Comparison of ENCODE assay signal across 8 mouse cellular contexts in the genomic region with DNA sequence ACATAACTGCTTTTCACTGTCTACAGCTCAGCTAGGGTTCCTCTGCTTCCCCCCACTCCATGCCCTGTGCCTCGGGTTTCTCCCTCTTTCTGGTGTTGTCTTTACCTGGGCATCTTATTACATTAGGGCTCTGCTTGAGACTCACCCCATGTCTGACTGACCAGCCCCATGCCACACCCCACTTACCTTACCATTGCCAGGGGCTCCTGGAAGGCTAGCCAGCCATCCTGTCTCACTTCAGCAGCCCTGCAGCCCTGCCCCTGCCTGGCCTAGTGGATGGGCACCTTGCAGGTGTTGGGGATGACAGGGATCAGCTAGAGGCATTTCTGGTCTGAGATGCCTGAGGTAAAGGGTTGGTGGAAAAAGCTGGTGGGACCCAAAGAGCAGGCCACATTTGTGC. TPM values are rescaled to one million over a fixed set of nuclear protein-coding genes. Genes with fewer than 3 reads are reported as not detected.
A peak's percentile ranks its signal among the peaks of the same experiment; 100 is the strongest.
DNase-seq lines count a peak whose midpoint lies in the region; ATAC-seq and TF ChIP-seq lines count a peak whose summit lies in the region.

No protein-coding gene starts in this region.

- H3K4me3 ChIP-seq in layer of hippocampus, adult 2 months, result peak overlapping the region; percentile 60
- H3K4me3 ChIP-seq in embryonic facial prominence, embryonic 13.5 days, result peak overlapping the region; percentile 63
- H3K4me3 ChIP-seq in intestine, embryonic 14.5 days (ENCODE audit: low read depth, low read length), result no peak overlapping the region
- peak overlapping the region; percentile 64 for H3K4me3 ChIP-seq in midbrain, postnatal 0 days (ENCODE audit: low read depth, low read length)

- peak overlapping the region; percentile 85 for H3K4me2 ChIP-seq in embryonic facial prominence, embryonic 13.5 days
- H3K4me2 ChIP-seq in intestine, embryonic 14.5 days (ENCODE audit: low read length), result peak overlapping the region; percentile 69
- peak overlapping the region; percentile 65 for H3K4me2 ChIP-seq in midbrain, postnatal 0 days (ENCODE audit: low read depth, low read length, poor library complexity, severe bottlenecking)

- 13% methylated on average over 1 of the region's 1 CpGs for WGBS in embryonic facial prominence, embryonic 13.5 days
- WGBS in intestine, embryonic 14.5 days, result 15% methylated on average over 1 of the region's 1 CpGs
- 25% methylated on average over 1 of the region's 1 CpGs for WGBS in midbrain, postnatal 0 days

- peaks cover 60% of the 10 kb centered on the region for H3K36me3 ChIP-seq in embryonic facial prominence, embryonic 13.5 days
- H3K36me3 ChIP-seq in intestine, embryonic 14.5 days (ENCODE audit: control insufficient read depth, insufficient read depth, low read length), result peaks cover 48% of the 10 kb centered on the region
- H3K36me3 ChIP-seq in midbrain, postnatal 0 days (ENCODE audit: insufficient read depth, low read length), result peaks cover 31% of the 10 kb centered on the region

- peak overlapping the region; percentile 73 for H3K9ac ChIP-seq in embryonic facial prominence, embryonic 13.5 days
- no peak overlapping the region for H3K9ac ChIP-seq in intestine, embryonic 14.5 days (ENCODE audit: low read length)
- H3K9ac ChIP-seq in midbrain, postnatal 0 days (replicated peaks; ENCODE audit: low read length, poor library complexity, severe bottlenecking), result peak overlapping the region; percentile 70

- no peak for TF ChIP-seq CTCF in layer of hippocampus, adult 2 months (conservative IDR thresholded peaks at IDR 0.05)
- no peak for TF ChIP-seq CTCF in midbrain, postnatal 0 days (IDR thresholded peaks at IDR 0.05)

- no peak for DNase-seq in layer of hippocampus, adult 2 months (ENCODE audit: low spot score in 2 of 2)
- DNase-seq in layer of hippocampus, postnatal 10 days (ENCODE audit: low spot score in 2 of 2), result no peak
- no peak for DNase-seq in intestine, embryonic 14.5 days (ENCODE audit: low spot score)
- no peak for DNase-seq in midbrain, postnatal 0 days (ENCODE audit: low spot score)
- DNase-seq in kidney, postnatal 25 days, result no peak
- no peak for DNase-seq in ovary, postnatal 14 days (ENCODE audit: low spot score)
- no peak for DNase-seq in thymus, postnatal 4 days

- ATAC-seq in embryonic facial prominence, embryonic 13.5 days (ENCODE audit: insufficient number of reproducible peaks, insufficient read depth, low FRiP score, low TSS enrichment, low read depth), result no peak
- ATAC-seq in intestine, embryonic 14.5 days (replicated peaks; ENCODE audit: low FRiP score, low TSS enrichment, low read depth), result no peak
- ATAC-seq in midbrain, postnatal 0 days (ENCODE audit: low FRiP score), result no peak

- H3K27ac ChIP-seq in layer of hippocampus, adult 2 months, result peak overlapping the region; percentile 88
- H3K27ac ChIP-seq in embryonic facial prominence, embryonic 13.5 days, result no peak overlapping the region
- no peak overlapping the region for H3K27ac ChIP-seq in intestine, embryonic 14.5 days (ENCODE audit: low read depth)
- no peak overlapping the region for H3K27ac ChIP-seq in midbrain, postnatal 0 days (ENCODE audit: low read depth, low read length)

- H3K4me1 ChIP-seq in embryonic facial prominence, embryonic 13.5 days, result peaks cover 15% of the 10 kb centered on the region
- H3K4me1 ChIP-seq in intestine, embryonic 14.5 days (replicated peaks; ENCODE audit: control insufficient read depth, insufficient read depth, low read length), result no peaks in the 10 kb centered on the region; the same call in 1 of the 2 replicates
- H3K4me1 ChIP-seq in midbrain, postnatal 0 days (ENCODE audit: insufficient read depth, low read length), result 0 out of 2 replicates have a peak, but pooled peaks cover 4% of the 10 kb centered on the region

- H3K27me3 ChIP-seq in embryonic facial prominence, embryonic 13.5 days, result no peaks in the 10 kb centered on the region
- no peaks in the 10 kb centered on the region for H3K27me3 ChIP-seq in intestine, embryonic 14.5 days (replicated peaks; ENCODE audit: control insufficient read depth, insufficient read depth, low read length)
- H3K27me3 ChIP-seq in midbrain, postnatal 0 days (ENCODE audit: insufficient read depth, low read length), result no peaks in the 10 kb centered on the region

- H3K9me3 ChIP-seq in embryonic facial prominence, embryonic 13.5 days, result no peaks in the 10 kb centered on the region
- H3K9me3 ChIP-seq in intestine, embryonic 14.5 days (ENCODE audit: control insufficient read depth, low read length), result no peaks in the 10 kb centered on the region
- H3K9me3 ChIP-seq in midbrain, postnatal 0 days (ENCODE audit: low read length), result no peaks in the 10 kb centered on the region

RNA-seq across cellular contexts. Expression of a gene that starts 0.9 kb away (rescaled TPM):
- 10 to 100 TPM; 38.1 to 54.2 TPM for total RNA-seq in layer of hippocampus, adult 2 months (2021)
- 10 to 100 TPM; 40.5 to 42.3 TPM for total RNA-seq in layer of hippocampus, postnatal 10 days (2021)
- polyA plus RNA-seq in embryonic facial prominence, embryonic 13.5 days (2015; fragmentation: Nextera tagmentation; extraction: Ambion mirVana), result 8.7 and 10.4 TPM in 2 replicates
- polyA plus RNA-seq in intestine, embryonic 14.5 days (2014; fragmentation: Nextera tagmentation; extraction: Ambion mirVana), result 2.3 and 4.1 TPM in 2 replicates
- total RNA-seq in midbrain, postnatal 0 days (2014; rRNA removed), result 22.5 and 25.3 TPM in 2 replicates
- 30.8 and 35.5 TPM in 2 replicates for polyA plus RNA-seq in midbrain, postnatal 0 days (2015; fragmentation: Nextera tagmentation; extraction: Ambion mirVana)

RNA-seq across cellular contexts. Expression of a gene that starts 28.0 kb away (rescaled TPM):
- total RNA-seq in layer of hippocampus, adult 2 months (2021), result 10 to 100 TPM; 49.2 to 59.7 TPM
- total RNA-seq in layer of hippocampus, postnatal 10 days (2021), result 10 to 100 TPM; 39.7 to 46.6 TPM
- polyA plus RNA-seq in embryonic facial prominence, embryonic 13.5 days (2015; fragmentation: Nextera tagmentation; extraction: Ambion mirVana), result 39.0 and 39.8 TPM in 2 replicates
- 43.0 and 43.7 TPM in 2 replicates for polyA plus RNA-seq in intestine, embryonic 14.5 days (2014; fragmentation: Nextera tagmentation; extraction: Ambion mirVana)
- total RNA-seq in midbrain, postnatal 0 days (2014; rRNA removed), result 49.9 and 58.5 TPM in 2 replicates
- 23.4 and 24.7 TPM in 2 replicates for polyA plus RNA-seq in midbrain, postnatal 0 days (2015; fragmentation: Nextera tagmentation; extraction: Ambion mirVana)
